Mouse (Mus musculus) spleen, postnatal 10 days (tissue): Measurements from ENCODE around the gene Smarcd1.

Experiments
- DNase-seq, 2 experiments: peaks; one replicate each; pipeline ENCODE4 v3.0.0; 2021 to 2022; ENCODE audit warnings: low spot score in 2 of 2

Gene Smarcd1

DNA sequence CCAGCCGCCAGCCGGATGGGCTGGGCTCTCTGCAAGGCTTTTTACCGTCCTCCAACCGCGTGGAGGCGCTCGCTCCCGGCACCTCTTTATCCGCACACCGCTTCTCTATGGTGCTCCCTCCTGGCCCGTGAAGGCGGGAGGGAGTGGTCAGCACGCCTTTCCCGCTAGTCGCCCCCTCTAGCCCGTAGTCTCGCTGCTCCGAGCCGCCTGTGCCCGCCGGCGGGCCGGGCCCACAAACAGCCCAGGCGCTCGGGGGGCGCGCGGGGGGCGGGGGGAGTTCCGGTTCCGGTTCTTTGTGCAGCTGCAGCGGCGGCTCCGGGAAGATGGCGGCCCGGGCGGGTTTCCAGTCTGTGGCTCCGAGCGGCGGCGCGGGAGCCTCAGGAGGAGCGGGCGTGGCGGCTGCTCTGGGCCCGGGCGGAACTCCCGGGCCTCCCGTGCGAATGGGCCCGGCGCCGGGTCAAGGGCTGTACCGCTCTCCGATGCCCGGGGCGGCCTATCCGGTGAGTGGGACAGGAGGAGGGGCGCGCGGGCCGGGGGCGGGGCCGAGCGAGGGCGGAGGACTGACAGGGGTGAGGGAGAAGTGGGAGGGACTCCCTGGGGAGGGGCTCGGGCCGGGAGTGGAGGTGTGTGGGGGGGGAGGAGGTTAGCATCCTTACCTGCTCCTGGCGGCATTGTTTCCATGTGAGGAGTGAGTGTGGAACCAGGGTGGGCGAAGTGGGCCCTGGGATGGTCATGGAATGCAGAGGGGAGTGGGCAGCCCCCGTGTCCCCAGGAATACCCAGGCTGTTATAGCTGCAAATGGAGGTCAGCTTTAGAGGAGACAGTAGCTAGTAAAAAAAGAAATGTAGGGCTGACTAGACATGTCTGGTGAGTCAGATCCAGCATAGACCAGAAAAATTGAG lies at the start of gene Smarcd1:
Smarcd1 (plus strand) TSS at position 131 of the 902 bp plus-strand sequence.
- DNase-seq = peak; percentile 97 to 98

DNA sequence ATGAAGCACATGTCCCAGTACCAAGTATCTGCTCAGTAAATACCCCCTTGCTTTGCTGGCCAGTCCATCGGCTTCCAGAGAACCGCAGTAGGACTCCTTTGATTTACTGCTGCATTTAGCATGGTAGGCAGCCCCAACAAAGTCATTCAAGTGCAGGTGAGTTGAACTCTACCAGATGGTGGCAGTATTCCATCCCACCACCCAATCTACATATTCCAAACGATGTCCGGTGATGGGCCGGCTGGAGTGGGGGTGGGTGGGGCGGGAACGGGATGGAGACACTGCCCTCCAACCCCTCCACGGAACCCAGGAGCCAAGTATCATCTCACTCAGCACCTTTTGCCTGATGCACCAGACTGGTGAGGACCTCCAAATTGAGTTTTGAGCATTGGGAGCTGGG lies 48.6 kb upstream of the Smarcd1 start:
- no peak for DNase-seq

DNA sequence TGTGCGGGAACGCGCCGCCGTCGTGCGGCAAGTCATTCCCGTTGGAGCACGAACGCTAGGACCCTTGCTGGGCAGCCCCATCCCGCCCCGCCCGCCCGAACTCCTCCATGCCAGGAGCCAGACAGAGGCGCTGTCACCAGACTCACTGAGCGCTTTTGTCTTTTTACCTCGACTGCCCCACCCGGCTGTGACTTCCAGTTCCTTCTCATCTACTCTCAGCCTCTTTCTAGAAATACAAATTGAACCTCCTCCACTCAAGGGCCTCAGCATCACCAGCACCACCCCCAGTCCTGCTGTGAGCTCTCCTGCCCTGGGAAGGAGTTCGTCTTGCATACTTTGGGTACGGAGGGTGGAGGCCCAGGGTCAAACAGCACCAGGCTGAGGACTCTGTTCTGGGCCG lies 48.1 kb upstream of the Smarcd1 start:
- peak in 1 of 2 experiments; percentile 21 for DNase-seq

DNA sequence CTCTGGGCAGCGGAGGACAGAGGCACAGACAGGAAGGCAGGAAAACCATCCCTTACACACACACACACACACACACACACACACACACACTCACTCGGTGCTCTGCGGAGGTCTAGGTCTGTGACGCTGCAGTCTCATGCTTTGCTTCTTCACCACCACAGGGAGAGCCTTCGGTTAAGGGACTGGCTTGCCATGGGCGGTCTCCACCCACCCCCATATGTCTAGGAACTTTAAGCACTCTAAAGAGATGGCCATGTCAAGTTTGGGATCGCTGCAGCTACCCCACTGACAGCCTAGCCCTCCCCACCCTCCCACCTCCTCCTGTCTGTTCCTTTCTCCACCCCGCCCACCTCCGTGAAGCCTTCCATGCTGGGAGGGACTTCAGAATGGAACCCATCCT lies 46.0 kb upstream of the Smarcd1 start:
- no peak for DNase-seq

DNA sequence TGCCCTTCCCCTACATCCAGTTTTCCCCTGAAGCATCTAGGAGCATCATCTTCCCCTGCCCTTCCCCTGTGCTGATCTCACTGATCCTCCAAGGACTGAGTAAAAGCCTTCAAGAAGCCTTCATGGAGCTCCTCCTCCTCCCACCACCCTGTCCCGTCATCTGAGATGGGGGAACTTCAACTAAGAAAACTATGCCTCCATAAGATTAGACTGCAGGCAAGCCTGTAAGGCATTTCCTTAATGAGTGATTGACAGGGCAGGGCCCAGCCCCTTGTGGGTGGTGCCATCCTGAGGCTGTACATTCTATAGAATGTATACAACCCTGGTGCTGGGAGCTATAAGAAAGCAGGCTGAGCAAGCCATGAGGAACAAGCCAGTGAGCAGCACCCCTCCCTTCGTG lies 43.5 kb upstream of the Smarcd1 start:
- no peak for DNase-seq

DNA sequence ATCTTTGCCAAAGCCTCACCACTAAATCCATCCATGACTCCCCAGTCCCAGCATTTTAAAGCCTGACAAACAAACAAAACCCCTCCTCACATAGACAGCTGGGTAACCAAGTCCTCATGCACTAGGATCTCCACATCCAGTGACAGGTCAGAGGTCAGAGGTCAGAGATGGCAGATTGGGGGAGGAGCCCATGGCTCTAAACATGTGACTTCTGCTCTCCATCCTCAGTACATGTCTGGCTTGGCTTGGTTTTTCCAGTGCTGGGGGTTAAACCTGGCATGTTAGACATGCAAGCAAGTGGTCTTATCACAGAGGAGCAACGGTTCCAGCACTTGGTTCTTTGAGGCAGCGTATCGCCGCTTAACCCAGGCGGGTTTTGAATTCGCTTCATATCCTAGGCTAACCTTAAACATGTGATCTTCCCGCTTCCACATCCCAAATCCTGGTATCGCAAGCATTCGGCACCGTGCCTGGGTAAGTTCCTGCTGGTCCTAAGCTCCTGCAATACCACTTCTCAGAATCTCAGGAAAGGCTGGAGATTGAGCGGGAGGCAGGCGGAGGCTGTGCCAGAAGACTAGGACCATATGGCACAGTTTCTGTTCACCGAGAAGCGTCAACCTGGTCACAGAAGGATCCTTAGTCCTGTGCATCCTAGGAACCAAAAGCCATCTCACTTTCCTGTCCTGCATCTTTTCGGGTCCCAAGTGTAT lies 40.7 kb upstream of the Smarcd1 start:
- DNase-seq = no peak

DNA sequence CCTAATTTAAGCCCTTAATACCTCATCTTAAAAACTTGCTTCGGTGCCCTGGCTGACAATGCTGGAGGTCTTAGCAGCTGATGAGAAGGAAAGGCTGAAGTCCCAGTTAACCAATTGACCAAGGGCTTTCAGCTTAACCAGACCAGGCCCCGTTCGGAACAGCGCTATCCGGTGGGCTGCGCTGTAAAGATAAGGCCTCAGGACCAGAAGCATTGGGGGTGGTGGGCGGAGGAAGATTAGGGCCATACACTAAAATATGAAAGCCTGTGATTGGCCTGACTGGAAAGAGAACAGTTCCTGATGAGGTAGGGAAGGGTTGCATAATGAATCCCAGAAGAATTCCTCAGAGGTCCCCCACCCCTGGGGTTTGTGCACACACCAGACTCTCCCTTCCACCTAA lies 39.6 kb upstream of the Smarcd1 start:
- DNase-seq = no peak

DNA sequence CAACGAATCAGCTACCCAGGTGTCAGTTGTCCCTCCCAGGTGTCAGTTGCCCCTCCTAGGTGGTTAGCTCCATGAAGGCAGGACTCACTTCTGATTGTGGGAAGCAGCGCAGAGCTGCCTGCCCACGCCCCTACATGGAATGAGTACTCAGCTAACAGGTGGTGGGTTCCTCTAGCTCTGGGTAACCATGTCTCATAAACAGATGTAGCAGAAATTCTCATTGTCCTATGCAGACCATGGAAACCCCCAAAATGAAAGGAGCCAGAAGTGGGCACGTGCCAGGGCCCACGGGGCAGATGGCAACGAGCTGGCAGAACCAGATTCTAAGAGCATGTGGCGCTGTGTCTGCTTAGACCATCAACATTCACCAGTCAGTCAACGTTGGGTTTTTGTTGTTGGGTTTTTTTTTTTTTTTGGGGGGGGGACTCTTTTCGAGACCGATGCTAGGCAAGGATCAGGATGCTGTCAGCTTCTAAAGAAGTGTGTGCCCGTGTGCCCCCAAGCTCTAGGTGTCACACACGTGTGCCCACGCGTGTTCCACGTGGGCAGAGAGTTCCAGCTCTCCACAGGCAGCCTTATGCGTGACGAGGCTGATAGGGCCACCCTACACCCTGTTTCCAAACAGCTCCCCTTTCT lies 37.8 kb upstream of the Smarcd1 start:
- DNase-seq = no peak

DNA sequence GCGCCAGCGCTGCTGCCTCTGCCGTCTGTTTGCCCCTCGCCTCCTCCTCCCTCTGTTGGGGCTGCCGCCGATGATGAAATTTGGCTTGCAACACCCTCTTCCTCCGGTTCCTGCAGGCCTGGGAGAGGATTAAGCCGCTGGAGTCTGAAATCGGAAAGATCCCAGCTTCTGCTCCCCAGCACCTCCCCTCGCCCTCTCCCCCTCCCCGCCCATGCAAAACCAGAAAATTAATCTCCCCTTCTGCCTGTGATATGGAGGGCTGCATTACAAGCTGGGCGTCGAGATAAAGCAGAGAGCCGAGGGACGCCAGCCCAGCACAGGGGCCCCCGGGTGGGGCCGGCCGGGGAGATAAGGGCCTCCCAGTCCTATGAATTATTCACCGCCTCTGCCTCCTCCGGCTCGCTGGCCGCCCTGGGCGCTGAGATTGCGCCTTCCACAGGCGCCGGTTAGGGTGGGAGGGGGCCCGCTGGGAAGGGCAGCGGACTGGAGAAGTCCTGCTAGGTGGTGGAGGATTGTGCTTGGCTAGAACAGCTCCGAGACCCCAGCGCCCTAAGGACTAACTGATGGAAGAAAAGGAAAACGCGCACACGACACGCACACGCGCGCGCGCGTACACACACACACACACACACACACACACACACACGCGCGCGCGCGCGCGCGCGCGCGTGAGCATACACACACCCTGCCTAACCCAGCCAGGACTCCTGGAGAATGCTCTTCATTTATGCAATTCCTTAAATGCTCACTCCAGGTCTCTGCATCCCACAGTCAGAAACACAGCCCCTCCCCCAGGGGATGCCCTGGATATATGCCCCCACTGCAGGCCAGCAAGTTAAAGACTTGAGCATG lies 37.1 kb upstream of the Smarcd1 start:
- peak; percentile 27 to 51 for DNase-seq

DNA sequence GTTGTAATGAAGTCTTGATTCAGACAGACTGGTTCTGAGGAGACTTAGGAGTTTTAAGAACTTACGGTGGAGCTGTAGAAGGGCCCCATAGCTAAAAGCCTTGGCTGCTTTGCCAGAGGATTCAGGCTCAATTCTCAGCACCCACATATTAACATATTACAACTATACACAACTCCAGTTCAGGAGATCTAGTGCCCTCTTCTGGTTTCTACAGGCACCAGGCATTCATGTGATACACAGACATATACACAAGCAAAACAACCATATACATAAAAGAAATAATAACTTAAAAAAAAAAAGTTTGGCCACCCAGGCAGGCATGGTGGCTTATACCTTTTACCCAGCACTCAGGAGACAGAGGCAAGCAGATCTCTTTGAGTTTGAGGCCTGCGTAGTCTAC lies 34.4 kb upstream of the Smarcd1 start:
- DNase-seq = no peak

DNA sequence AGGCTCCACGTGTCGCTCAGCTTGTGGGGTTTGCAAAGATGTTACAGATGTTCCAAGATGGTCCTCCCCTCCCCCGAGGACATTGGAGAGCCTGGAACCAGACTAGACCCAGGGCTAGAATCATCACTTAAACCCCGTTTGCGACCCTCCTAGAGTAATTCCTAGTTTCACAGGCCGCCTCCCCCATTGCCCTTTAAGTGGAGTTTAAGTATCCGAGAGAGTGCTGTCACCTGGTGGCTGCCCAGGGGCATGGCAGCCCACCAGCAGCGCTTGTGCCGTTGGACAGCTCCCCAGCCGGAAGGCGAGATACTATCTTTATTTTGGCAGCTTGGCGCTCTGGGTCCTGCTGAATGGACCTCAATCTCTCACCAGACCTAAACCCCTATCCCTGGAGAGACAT lies 33.0 kb upstream of the Smarcd1 start:
- peak; percentile 49 to 82 for DNase-seq

DNA sequence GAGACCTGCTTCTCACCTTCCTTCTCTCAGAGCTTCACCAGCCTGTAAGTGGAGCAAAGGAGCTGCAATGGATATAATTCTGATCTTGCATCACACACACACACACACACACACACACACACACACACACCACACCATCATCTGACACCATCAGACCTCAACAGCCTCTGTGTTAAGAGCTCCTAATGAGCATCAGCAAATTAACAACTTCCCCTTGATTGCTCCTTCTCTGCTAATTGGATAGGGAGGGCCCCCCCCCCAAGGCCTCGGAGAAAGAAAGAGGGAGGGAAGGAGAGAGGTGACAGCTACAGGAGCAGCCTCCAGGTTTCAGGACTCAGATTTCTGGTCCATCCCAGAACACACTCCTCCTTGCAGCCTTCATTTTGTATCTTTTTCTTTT lies 32.5 kb upstream of the Smarcd1 start:
- no peak for DNase-seq

DNA sequence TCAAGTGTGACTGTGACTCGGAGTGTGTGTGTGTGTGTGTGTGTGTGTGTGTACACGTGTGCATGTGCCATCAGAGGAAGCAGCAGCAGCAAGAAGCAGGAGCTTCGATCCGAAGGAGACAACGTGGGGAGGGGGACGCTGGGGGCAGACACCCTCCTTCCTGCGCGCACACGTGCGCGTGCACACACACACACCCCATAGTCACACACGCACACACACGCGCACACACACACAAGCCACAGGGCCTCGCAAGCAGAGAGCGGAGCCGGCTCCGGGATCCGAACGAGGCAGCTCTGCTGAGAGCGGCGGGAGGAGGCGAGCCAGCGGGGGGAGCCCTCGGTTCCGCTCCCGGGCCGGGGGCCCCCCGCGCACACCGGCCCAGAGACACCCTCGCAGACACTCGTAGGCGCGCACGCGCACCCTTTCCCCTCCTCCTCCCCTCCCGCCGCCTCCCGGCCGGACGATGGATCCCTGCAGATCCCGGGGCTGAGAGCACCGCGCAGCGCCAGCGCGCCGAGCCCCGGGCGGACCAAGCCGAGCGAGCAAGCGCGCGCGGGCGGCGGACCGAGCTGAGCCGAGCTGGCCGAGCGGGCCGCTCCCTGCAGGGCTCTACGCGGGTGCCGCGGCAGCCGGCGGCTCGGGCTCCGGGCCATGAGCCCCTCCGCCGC lies 31.6 kb upstream of the Smarcd1 start, which contains the start of gene Asic1:
Asic1 (plus strand) TSS at position 215 of the 668 bp plus-strand sequence.
- DNase-seq = peak in 1 of 2 experiments; percentile 20

DNA sequence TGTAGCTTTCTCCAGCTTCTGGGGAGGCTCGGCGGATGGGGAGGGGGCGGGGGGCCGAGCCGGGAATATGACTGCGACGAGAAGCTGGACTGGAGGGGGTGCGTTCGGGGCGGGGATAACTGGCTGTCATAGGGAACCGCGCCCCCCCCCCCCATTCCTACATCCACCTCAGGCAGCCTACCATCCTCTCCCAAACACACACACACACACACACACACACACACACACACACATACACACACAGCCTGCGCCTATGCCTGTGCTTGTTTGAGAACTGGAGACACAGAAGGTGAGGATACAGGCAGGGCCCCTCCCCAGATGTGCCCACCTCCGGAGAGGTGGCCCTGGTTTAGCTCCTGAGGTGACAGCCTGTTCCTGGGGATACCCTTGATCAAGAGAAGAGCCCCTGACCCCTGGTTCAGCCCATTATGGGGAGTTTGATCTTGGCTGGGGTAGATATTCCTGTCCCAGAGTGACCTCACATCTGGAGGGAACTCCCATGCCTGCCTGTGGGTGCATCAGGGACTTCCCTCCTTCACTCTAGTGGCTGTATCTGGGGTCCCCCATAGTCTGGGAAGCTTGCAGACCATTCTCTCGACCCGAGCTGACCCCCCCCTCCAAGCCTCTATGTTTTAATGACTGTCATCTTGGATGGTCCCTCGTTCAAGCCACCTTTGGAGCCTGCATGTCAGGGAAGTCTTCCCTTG lies 30.8 kb upstream of the Smarcd1 start:
- no peak for DNase-seq

DNA sequence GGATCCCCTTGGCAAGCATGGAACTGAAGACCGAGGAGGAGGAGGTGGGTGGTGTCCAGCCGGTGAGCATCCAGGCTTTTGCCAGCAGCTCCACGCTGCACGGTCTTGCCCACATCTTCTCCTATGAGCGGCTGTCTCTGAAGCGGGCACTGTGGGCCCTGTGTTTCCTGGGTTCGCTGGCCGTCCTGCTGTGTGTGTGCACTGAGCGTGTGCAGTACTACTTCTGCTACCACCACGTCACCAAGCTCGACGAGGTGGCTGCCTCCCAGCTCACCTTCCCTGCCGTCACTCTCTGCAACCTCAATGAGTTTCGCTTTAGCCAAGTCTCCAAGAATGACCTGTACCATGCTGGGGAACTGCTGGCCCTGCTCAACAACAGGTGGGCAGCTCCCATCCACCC lies 30.1 kb upstream of the Smarcd1 start:
- no peak for DNase-seq

DNA sequence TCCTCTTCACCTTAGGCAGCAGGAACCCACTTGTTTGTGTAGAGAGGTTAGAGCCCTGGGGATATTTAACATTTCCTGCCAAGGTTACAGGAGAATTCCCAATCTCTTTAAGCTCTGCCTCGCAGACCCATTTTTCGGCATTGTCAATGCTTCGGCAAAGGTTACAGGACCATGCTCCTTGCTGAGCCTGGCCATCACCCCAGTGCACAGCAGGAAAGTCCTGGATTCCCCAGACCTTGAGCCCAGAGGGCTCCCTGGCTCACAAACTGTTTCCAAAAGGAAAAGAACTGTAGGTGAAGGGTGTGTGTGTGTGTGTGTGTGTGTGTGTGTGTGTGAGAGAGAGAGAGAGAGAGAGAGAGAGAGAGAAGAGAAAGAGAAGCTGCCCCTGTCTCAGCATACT lies 27.1 kb upstream of the Smarcd1 start:
- no peak for DNase-seq

DNA sequence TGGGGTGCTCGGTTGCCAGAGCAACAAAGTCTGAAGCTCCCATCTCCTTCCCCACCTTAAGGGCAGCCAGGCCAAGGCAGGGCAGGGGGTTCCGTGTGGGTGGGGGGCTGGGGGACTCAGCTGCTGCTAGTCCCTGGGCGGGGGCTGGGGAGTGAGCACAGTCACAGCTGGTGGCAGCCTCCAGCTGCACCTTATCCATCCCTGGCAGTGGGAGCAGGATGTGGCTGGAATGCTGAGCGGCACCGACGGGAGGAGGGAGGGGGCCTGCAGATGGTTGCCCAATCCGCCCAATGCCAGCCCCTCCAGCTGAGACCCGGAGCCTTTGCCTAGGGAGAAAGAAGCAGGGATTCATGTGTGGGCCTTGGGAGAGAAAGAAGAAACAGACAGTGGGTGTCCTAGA lies 24.8 kb upstream of the Smarcd1 start:
- no peak for DNase-seq

DNA sequence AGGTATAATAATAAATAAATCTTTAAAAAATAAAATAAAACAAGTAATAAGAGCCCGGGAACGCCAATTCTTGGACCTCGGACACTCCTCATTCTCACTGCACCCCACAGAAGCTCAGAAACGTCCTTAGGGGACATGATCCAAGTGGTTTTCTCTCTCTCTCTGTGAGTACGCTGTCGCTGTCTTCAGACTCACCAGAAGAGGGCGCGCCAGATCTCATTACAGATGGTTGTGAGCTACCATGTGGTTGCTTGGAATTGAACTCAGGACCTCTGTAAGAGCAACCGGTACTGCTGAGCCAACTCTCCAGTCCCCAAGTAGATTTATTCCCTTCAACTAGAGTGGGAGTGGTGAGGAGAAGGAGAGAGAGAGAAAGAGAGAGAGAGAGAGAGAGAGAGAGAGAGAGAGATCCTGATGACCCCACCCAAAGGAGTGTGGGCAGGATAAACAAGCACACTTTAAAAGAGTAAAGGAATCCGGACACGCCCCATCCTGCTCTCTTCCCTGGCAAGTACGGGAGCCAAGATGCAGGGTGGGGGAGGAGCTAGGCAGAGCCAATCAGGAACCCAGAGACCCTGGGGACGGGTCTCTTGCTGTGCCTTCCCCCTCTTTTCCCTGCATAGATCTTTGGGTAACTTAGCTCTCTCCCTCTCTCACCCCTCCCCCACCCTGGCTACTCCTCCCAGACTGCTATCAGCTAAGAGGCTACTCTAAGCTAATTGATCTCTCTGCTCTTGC lies 23.7 kb upstream of the Smarcd1 start:
- peak; percentile 35 to 70 for DNase-seq

DNA sequence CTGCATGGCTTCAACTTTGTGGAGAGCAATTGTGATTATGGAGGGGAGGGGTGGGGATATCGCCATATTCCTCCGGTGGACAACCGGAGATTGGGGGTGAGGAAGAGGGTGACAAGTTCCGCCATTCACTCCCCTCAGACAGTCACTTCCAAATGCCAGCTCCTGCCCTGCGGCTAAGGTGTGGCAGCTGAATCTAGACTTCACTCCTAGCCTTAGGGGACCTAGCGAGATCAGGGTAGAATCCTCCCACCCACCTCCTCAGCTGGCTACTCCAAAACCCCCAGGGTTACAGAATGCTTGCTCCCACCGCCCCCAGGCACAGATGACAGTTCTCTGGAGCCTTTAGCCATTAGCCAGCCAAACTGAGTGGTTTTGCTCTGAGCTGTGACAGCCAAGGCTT lies 22.9 kb upstream of the Smarcd1 start:
- DNase-seq = no peak

DNA sequence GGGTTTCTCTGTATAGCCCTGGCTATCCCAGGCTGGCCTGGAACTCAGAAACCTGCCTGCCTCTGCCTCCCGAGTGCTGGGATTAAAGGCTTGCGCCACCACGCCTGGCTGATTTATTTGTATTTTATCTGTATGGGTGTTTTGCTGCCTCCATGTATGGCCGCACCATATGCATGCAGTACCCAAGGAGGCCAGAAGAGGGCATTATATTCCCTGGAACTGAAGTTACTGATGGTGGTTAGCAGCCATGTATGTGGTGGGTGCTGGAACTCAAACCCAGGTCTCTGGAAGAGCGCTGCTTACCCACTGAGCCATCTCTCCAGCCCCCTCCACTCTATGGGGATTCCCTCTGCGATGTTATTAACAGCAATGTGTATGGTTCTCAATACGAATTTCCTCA lies 19.0 kb upstream of the Smarcd1 start:
- DNase-seq = peak; percentile 35 to 56
